Mouse (Mus musculus): ENCODE results near the gene Bace2.

DNA sequence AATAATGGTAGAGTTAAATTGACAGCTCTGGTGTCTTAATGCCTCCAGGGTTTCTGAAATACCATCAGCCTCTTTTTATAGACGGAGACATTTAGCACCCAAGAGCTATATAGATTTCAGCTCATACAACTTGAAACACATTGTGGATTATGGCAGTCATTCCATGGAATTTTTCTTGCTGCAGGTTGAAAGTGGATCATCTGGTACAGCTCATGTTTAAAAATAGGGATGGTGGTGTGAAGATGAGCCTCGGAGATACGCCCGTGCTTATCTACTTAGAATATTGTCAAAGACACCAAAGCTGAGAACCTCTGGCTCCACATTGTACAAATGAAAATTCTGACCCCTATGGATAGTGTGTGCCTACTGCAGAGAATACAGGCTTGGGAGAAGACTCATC is 73.5 kb downstream of the Bace2 start:
- TF ChIP-seq POLR2A (IDR thresholded peaks at IDR 0.05; ENCODE audit: insufficient read depth, low read depth, low read length) (no peak), CTCF (IDR thresholded peaks at IDR 0.05) (no peak)

Data from heart, adult 2 months (tissue).